Mouse (Mus musculus) embryo, embryonic 11 days (tissue): ENCODE measurements around the gene Fgf7.

Source experiments
- DNase-seq: peaks from one replicate; pipeline ENCODE4 v3.0.0-alpha.2; 2015

The Fgf7 gene

DNA sequence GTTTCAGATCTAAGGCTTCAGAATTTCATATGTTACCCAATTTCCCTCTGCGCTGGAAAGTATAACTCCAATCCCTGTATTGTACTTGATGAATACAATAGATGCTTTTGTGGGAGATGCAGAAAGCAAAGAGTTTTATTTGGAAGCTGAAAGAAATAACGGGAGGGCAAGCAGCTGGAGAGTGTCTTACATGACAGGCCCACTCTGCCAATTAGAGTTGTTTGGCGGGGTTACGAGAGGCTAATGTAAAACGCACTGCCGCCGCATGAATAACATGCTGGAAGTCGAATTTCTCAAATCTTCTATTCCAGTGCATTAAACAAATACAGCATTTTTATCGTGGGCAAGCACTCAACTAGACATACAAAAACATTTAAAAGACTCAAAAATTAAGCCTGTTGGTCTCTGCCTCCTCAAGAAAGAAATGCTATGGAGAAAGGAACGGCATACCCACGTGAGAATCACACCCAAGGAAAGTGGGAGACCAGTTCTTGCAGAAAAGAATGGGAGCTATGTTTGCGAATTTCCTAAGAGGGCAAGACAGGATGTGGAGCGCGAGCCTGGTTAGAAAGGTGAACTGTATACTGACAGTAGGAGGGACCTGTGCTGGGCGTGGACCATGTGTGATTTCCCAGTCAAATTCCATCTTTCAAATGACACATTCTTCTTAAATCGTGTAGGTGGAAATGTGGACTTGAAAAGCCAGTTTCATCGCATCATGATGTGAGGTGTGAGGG is 26.7 kb downstream of the Fgf7 start:
- DNase-seq, result no peak

DNA sequence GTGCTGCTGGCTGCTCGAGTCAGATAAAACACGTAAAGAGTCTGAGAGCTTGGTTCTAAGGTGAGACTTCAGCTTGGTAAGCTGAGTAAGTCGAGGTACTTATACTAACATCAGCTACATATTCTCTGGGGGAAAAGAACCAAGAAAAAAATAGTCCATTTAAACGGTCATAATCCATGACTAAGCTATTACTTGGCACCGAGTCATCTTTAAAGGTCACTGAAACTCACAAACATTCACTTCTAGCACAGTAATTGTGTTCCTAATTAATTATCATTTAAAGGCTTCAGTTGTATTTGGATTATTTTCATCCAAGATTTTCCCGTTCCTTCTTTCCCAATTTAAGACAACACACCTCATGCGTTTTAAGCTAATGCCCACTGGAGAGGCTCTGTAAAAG is 28.4 kb downstream of the Fgf7 start:
- DNase-seq, result no peak

DNA sequence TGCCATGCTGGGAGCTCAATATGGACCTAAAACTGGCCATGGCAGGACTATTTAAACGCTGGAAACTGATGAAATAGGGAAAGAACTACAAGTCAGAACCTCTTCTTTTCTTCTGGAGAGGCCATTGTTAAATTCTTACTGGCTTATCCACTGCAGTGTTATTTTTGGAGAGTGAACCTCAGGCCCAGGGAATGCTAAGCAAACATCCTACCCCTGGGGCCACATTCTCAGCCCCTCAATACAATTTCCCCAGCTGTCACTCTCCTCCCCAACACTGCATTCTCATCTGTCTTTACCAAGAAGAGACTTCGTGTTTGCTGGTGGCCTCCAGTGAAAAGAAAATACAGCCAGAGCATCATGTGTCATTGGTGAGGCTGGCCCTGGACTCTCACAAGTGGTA is 30.4 kb downstream of the Fgf7 start:
- no peak for DNase-seq

DNA sequence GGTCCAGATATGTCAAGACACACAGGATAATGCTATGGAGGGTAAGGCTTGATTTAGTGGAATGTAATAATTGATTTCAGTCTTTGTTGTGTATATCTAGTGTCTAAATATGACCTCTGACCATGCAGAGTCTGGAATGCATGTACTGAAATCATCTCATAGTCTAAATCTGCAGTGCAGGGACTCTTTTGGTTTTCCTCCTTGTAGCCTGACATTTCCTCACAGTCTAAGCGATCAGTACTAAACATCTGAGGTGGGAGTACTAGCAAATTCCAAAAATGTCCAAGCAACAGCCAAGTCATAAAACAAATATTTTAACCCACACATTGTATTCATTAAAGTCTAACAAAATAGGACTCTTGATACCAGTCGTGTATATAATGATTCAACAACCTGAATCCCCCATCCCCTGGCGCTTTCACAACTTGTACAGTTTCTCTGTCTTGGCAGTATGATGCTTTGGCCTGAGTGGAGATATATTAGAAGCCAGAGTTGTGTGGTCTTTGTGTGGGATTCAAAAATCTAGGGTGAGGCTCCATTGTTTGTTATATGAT is 30.9 kb downstream of the Fgf7 start:
- DNase-seq, result no peak

DNA sequence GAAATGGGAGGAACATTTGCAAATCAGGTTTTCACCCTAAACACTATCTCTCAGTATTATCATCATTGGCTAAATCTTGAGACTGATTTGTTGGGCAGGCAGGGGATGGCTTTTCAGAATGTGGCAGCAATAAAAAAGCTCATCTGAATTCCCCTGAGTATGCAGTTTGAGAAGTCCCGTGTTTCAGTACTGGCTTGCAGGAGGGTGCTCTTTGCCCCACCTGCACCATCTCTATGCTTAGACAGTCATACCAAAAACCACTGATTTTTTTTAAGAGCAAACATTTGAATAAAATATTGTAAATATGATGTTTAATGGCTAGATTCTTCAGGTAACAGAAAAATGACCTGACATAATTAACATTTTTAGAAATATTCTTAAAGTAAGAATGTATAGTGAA is 35.3 kb downstream of the Fgf7 start:
- no peak for DNase-seq

DNA sequence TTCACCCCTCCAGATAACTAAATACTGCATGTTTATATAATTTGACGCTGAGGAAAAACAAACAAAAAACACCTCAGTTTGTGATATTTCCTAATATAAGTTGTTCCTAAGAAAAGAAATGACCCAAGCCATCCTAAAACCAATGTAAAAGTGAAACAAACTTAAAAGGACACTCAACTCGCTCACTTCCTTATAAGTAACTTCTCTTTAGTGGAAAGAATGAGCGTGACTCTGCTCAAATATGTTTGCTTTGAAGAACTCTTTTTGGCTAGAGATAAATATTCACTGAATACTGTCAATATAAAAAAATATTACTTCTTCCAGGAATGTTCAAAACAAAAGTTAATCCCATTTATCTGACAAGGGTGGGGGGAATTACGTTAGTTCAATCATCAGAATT is 39.3 kb downstream of the Fgf7 start:
- no peak for DNase-seq

DNA sequence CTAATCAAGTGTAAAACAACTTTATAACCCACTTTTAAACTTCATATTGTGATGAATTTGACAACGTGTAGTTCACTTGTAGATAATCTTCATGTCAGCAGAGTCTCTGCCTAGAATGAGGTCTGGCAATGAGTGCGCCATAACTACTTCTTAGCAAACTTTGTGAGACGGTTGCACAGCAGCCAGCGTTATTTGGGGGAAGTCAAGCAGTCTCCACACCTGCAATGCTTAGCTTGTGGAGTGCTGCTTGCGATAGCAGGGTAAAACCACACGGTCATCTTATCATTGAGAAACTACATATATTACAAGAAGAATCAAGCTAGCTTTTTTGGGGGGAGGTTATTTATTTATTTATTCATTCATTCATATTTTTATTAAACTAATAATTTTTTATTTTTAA is 42.0 kb downstream of the Fgf7 start:
- no peak for DNase-seq

DNA sequence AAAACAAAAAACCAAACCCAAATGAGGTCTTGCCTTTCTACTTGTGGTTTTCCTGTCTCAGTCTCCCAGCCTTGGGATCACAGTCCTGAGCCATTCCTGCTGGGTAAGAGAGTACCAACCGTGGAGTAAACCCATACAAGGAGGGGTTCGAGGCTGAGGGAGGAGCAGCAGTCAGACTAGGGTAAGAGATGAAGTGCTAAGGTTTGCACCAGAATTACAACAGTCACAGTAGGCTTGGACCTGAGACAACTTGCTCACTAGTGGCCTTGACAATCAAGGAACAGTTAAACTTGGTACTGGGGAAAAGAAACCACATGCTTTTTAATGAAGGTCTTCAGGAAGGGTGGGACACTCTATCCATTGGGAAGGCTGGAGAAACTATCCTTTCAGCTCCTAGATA is 44.6 kb downstream of the Fgf7 start:
- no peak for DNase-seq

DNA sequence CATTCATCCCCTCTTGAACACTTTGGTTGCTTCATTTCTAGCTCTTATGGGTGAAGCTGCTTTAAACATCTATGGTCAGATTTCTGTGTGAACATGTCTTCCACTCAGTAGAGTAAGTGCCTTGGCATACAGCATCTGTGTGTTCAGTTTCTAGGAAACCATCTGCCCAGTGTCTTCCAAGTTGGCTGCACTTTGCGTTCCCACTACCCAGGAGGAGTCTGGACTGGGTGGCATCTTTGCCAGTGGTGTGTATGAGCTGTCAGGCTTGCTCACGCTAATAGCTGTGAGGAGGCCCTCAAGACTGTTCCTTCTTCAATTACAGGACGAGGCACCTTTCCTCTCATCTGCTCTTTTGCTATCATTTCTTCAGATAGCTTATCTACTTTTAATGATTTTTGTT is 49.9 kb downstream of the Fgf7 start:
- no peak for DNase-seq

DNA sequence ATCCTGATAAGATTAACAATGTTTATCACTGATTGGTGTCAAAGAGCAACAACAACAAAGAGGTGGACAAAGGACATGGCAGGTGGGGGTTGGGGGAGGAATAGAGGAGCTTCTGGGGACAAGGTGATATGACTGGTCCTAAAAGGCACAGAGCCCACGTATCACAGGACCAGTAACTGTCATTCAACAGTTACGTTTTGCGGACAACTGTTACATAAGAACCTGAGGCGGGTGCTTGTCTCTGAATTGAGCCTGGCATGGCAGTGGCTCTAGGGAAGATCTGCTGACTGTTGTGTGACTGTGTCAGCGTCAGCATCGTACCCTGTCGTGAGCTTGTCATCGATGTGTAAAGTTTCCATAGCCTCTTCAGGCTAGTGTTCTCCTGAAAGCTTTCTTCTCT is 51.7 kb downstream of the Fgf7 start:
- no peak for DNase-seq

DNA sequence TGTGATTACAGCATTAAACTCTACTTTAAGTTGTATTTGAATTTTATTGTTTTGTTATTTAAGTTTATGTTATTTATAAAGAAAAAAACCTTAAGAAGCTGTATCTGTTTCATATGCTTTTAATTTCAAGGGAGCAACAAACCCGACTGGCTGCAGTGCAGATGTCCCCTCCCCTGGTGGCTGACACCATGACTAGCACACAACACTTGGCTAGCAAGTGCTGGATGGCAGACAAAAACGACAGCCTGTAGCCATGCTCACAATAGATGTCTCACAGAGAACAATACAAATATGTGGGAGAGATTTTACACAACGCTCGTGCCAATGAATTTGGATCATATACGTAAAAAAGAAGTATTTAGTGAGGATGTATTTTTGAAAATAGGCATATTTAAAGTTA is 56.0 kb downstream of the Fgf7 start:
- DNase-seq, result no peak

DNA sequence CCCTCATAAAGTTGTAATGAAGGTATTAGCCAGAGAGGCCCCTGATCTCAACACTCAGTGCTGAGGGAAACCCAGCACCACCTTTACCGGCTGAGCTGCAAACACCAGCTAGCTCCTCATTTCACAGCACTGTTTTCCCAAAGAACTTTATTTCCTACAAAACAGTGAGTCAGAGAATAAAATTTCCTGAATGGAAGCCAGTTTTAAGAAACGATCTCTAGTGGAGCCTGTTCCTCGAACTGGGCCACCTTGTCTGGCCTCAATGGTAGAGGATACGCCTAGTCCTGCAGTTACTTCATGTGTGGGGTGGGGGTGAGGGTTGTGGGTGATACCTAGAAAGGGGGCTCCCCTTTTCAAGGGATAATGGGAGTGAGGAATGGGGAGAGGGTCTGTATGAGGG is 60.2 kb downstream of the Fgf7 start:
- DNase-seq, result no peak
